Mouse (Mus musculus) hindlimb bud, embryonic 11.5 days (tissue): Measurements from ENCODE around the gene Megf8.
"Not testable (repeated sequence)": the region's sequence is repeated elsewhere in the genome, so short reads cannot be mapped to it uniquely, and the experiment has no call there.

ENCODE experiments used
- DNase-seq: peaks from one replicate; pipeline ENCODE4 v3.0.0-alpha.2; 2012; ENCODE audit warnings: low read depth, low spot score; ENCODE audit errors: extremely low spot score

The Megf8 gene

DNA sequence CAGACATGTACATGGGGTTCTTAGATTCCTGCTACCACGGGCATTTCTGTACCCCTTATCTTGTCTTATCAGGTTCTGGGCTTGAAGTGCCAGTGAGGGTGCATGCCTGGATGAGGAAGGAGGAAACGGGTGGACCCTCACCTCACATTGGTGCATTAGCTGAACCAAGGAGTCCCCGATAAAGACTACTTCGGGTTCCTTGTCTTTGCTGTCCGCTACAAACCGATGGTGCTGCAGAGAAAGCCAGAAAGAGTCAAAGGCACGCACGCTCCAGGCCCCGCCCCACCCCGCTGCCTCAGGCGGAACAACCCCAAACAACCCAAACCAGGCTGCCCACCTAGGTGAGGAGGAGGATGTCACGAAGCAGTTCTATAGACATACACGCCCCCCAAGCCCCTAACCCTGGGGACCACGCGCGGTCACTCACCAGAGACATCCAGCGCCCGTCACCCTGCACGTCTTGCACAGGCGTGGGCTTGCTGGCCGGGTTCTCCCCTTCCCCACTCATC lies 20.0 kb upstream of the Megf8 start:
- DNase-seq, result no peak

DNA sequence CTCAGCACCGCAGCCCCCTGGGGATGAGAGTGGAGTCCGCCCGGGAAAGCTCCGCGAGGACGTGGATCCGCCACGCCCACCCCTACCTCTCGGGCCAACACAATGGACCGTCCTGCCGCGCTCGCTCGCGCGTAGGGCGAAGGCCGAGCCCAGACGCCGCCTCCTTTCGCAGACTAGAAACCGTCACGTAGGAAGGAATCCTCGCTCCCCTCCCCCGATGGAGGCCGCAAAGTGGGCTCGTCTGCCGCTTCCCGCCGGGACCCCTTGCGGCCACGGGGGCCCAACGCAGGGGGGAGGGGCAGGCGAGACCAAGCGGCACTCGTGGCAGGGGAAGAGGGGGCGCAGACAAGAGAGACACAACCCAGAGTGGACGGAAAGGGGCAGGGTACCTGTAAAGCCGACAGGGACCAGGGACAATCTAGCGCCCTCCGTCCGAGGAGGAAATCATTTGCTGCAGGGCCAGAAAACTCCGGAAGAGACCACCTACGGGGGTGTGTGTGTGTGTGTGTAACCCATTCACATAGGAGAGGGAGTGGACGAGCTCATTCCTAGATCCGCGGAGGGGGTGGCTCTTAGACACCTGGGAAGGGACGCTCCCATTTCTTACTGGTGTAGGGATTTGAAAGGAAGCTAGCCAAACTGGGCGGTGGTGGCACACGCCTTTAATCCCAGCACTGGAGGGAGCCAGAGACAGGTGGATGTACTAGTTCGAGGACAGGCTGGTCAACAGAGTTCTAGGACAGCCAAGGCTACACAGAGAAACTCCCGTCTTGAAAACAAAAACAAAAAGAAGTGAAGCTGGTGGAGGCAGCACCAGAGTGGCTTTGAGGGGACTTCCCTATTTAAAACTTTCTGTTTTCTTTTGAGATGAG lies 19.3 kb upstream of the Megf8 start, which contains the start of gene Pafah1b3:
Gene Pafah1b3 (minus strand): TSS at position 533 of the 872 bp plus-strand sequence.
- peak; percentile 89 for DNase-seq

DNA sequence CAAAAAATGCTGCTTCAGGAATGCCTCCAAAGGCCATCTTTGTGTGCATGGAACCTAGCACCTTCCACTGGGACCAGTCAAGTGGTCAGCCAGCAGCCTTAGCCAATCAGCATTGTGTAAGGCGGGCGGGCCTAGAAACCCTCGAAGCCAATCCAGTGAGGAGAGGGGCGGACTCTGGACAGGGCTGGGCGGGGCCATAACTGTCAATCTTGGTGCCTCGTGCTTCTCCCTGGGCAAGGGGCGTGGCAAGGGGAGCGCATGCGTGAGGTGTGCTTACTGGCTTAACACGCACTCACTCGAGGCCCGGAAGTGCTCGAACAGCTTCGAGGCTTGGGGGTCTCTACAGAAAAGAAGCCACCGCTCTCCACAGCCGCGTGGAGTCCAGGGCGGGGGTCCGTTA lies 15.9 kb upstream of the Megf8 start, which contains the start of gene Prr19:
Gene Prr19 (plus strand): TSS at position 349 of the 400 bp plus-strand sequence.
- no peak for DNase-seq

DNA sequence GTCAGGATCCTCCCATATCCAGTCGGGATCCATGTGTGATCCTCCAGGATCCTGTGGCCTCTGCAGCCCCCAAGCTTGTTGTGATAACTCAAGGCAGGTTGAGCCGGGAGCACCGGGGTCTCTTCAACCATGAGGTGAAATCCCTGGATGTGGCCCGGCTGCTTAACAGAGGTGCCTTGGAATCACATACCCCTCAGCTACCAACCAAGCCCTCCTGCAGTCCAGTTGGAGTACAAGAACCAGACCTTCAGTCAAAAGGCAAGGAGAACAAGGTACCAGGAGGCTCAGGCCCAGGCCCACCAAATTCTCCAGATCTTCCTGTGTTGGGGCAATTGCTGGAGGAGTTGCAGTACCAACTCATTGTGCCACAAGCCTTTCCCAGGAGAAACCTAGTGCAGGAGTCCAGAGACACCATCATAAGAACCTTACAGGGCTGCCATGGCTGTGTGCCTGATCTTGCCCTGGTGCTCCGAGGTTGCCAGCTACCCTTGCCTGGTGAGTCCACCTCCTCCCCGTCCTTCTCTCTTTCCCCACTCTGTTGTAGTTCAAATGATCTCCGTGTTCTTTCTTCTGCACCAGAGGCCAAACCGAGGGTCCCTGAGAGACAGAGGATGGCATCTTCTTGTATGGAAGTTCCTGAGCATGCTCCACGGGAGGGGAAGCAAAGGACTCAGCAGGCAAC lies 13.8 kb upstream of the Megf8 start:
- DNase-seq, result no peak

DNA sequence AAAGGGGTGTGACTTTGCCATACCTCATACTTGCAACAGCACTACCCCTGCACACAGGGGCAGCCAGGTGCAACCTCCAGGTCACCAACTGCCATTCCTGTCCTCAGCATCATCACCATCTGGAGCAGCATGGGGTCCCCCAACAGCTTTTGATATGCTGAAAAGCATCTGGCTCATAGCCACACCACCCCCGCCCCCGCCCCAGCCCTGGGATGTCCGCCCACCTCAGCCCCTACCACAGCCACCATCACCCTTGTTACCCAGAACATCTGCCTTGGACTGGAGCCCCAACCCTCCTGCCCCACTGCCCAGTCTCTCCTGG lies 13.3 kb upstream of the Megf8 start:
- no peak for DNase-seq

DNA sequence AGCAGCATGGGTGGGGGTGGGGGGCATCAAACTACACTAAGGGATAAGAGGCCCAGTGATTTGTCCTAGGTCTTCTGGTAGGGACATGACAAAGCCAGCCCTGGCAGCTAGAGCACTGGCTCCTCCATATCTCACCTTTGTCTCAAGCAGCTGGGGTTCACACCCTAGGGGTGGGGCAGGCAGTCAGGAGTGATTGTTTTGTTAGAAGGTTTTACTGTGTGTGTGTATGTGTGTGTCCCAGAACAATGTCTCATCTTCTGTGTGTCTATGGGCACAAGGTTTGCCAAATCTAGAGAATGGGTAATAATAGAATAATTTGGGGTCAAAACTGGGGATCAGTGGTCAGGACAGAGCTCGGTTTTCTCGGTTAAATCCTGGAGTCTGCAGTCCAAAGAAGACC lies 11.5 kb upstream of the Megf8 start:
- DNase-seq, result no peak

DNA sequence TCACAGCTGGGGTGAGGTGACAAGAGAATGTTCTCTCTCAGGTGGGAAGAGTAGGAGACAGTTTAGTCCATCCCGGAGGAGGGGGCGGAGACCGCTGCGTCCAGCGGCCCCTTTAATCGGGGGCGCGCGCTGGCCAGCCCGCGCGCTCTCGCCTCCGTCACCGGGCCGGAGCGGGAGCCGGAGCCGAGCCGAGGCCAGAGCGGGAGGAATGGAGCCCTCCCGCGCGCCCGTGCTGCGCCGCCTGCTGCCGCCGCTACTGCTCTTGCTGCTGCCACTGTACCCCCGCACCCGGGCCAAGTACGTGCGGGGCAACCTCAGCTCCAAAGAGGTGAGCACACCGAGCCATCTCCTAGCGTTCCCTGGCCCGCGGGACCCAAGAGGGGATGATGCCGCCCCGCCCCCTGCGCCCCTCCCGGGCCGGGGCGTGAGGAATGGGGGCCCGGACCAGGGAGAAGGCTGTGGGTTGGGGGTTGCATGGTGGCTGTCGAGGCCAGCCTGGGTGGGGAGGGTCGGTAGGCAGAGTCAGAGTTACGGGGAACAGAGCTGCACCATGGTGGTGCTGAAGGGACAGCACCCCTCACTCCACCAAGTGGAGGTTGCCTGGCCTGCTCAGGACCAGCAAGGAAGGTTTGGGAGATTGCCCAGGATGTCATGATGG lies 10.9 kb upstream of the Megf8 start, which contains the start of gene Tmem145:
Gene Tmem145 (plus strand): TSS at position 151 of the 658 bp plus-strand sequence.
- DNase-seq, result peak; percentile 64

DNA sequence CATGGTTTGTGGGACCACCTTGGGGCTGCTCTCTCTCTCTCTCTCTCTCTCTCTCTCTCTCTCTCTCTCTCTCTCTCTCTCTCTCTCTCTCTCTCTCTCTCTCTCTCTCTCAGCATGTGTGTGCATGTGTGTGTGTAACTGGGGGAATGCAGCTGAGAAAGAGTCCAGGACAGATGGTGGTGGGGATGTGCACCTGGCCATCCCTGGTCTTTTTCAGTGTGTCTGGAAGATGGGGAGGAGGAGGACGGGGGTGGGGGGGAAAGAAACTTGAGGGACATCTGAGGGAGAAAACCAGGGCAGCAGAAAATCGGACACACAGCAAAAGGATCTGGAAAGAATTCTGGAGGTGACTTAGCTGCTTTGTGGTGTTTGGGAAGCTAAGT lies 10.4 kb upstream of the Megf8 start:
- no peak for DNase-seq

DNA sequence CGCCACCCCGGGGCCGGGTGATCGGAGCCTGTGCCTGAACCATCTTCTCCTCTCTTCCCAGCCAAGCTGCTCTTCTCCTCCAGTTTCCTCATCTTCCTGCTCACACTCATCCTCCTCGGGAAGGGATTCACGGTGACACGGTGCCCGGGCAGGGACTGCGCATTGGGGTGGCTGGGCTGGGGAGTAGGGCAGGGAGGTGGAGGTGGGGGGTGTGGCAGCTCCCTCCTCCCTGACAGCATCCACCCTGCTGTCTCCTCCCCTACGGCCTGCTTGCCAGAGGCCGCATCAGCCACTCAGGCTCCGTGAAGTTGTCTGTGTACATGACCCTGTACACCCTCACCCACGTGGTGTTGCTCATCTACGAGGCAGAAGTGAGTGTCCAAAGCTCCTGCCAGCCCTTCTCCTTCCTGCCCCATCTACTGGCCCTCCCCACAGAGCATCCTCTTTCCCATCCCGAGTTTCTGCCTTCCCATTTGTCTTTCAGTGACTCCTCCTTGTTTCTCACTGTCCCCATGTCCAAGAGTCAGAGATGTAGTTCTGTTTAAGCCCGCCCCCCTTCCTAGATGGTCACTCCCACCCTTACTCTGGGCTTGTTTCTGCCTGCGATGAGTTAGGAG lies 8.2 kb upstream of the Megf8 start:
- no peak for DNase-seq

DNA sequence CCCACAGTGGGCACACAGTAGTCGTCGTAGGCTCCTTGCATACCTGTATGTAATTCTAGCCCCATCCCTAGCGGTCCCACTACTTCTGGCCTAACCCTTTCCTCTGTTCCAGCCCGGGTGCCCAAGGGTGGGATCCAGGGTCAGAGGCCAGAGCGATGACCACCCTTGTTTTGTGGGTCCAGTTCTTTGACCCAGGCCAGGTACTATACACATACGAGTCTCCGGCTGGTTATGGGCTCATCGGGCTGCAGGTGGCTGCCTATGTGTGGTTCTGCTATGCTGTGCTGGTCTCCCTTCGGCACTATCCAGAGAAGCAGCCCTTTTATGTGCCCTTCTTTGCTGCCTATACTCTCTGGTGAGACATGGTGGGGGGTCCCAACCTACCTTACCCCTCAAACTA lies 7.5 kb upstream of the Megf8 start:
- no peak for DNase-seq

DNA sequence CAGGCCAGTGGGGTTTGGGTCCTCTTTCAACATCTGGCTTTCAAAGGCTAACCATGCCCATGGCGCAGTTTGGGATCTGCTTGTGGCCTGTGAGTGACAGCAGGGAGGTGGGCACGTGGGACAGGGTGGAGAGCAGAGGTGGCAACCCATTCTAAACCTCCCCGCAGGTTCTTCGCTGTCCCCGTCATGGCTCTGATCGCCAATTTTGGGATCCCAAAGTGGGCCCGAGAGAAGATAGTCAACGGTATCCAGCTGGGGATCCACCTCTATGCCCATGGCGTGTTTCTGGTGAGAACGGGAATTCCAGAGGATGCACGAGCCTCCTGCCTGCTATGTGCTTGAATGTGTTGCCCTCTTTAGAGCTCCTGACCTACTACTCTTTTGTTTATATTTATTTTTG lies 5.8 kb upstream of the Megf8 start:
- DNase-seq, result no peak

DNA sequence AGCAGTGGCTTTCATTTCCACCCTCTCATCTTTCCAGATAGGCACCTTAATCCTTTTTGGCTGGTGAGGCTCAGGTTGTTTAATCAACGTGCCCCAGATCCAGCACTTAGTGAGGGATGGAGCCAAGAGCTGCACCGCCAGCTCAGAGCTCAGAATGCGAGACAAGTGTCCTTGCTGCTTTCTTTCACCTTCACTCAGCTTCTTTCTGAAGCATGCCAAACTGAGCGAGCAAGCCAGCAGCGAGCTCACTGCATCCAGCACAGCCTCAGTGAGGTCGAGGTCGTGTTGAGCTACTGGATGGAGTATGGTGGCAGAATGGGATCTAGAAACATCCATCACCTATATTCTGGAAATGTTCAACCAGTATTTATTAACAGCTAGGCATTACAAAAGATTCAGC lies 3.6 kb upstream of the Megf8 start:
- DNase-seq, result no peak

DNA sequence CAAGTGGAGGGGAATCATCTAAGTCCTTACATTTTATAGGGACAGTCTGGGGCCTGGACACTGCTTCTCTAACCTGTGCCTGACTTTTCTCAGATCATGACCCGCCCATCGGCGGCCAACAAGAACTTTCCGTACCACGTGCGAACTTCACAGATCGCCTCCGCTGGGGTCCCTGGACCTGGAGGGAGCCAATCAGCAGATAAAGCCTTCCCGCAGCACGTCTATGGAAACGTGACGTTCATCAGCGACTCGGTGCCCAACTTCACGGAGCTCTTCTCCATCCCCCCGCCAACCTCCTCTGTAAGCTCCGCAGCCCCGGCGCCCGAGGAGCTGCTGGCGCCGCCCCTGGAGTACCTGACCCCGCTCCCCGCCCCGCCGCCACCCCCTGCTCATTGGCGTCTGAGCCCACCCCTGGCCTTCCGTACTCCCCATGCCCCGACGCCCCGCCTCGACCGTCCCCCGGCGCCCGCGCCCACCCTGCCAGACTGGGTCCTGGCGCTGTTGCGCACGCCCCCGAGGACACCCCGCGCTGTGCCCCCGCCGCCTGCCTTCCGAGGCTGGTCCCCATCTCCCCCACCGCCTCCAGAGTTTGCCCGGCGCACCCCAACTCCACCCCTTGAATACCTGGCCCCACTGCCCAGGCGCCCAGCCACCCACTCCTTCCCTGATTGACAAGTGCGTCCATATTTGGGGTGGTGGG lies 2.2 kb upstream of the Megf8 start:
- DNase-seq, result no peak

DNA sequence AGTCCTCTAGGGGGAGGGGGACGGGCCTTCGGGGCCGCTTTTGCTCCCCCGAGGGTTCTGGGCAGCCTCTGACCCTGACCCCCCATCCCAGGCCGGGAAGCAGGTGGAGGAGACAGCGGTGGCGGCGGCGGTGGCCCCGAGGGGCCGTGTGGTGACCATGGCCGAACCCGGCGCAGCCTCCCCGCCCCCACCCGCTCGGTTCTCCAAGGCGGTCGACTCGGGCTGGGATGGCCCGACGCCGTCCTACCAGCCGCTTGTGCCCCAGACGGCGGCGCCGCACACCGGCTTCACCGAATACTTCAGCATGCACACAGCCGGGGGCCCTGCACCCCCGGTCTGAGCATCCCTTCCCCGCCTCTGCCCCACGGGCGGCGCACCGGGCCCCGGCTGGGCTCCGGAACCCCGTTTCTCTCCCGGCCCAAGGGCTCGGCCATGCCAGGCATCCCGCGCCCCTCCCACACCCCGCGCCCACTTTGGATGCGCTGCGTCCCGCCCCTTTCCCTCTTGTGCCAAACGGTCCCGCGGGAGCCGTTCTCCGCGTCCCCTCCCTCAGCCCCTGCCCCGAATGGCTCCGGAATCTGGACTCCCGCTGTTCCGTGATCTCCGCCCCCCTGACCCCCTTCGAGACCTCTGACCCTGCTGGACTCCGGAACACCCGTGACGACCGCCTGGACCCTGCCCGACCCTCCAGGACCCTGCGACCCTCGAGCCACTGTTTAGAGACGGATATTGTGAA lies 1.5 kb upstream of the Megf8 start:
- no peak for DNase-seq

DNA sequence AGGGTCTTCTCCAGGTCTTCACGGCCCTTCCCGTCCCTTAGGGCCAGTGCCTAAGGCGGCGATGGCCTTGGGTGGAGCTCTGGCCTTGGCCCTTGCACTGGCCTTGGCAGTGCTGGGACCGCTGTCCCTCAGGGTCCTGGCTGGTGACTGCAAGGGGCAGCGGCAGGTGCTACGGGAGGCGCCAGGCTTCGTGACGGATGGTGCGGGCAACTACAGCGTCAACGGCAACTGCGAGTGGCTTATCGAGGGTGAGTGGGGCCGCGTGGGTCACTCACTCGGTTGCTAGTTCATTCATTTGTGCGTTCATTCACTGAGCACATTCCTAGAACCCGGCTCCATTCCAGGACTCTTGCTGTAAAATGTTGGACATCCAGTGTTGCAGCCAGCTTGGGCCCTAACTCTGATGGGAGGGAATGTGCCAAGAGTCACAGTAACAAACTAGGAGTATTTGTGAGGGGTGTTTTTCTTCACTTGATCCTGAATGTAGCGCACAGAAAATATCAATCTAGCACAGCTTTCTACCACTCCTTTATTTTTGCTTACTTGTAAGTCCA lies 559 bp downstream of the Megf8 start:
- no peak for DNase-seq

DNA sequence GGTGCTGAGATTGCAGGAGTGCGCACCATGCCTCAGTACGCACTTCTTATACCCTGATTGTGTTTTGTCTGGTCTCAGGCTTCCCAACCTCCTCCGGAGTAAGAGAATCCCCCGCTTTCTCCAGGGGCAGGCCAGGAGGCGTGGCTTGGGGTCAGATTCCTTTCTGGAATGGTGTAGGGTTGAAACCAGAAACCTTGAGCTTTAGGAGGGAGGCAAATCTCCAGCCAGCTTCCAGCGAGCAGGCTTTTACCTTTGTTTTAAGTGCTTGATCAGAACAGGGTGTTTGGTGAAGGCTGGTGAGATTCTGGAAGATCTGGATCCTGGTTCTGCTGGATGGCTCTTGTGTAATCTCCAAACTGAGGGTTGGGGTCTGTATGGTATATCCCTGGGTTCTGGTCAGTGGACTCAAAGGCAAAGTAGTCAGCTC lies 5.1 kb downstream of the Megf8 start:
- DNase-seq, result peak; percentile 93

DNA sequence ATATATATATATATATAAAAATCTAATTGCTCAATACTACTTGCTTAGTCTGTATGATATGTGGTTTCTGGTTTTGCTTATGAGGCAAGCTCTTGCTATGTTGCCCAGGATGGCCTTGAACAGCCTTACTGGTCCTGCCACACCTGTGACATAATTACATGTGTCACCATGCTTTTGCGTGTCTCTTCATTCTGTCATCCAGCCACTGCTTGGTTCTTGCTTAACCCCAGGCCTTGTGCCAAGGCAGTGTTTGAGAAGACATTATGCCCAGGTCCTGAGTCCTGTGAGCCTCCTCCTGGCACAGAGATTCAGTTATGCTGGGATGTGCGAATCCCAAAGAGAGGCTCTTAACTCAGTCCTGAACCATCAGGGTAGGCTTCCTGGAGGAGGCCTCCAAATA lies 6.3 kb downstream of the Megf8 start:
- no peak for DNase-seq

DNA sequence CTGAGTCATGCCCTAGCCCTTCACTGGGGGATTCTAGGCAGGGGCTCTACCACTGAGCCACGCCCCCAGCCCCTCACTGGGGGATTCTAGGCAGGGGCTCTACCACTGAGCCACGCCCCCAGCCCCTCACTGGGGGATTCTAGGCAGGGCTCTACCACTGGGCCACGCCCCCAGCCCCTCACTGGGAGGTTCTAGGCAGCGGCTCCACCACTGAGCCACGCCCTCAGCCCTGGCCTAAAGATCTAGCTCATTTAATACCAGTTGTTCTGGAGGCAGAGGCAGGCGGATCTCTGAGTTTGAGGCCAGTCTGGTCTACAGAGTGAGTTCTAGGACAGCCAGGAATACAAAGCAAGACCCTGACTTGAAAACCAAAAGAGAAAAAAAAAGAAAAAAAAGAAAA lies 8.5 kb downstream of the Megf8 start:
- not testable (repeated sequence) for DNase-seq

DNA sequence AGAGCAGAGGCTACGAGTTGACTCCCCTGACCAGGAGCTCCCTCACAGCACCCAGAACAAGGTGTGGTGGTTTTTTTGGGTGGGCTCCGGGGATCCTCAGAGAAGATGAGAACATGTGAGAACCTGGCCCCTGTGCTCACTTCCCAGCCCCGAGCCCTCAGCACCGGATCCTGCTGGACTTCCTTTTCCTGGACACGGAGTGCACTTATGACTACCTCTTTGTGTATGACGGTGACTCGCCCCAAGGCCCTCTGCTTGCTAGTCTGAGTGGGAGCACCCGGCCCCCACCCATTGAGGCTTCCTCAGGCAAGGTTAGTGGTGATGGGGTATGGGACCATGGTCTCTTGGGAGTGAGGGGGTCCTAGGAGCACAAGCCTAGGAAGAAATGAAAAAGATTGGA lies 9.3 kb downstream of the Megf8 start:
- DNase-seq, result no peak
